ENCODE assay signal across 8 mouse cellular contexts in the genomic region with DNA sequence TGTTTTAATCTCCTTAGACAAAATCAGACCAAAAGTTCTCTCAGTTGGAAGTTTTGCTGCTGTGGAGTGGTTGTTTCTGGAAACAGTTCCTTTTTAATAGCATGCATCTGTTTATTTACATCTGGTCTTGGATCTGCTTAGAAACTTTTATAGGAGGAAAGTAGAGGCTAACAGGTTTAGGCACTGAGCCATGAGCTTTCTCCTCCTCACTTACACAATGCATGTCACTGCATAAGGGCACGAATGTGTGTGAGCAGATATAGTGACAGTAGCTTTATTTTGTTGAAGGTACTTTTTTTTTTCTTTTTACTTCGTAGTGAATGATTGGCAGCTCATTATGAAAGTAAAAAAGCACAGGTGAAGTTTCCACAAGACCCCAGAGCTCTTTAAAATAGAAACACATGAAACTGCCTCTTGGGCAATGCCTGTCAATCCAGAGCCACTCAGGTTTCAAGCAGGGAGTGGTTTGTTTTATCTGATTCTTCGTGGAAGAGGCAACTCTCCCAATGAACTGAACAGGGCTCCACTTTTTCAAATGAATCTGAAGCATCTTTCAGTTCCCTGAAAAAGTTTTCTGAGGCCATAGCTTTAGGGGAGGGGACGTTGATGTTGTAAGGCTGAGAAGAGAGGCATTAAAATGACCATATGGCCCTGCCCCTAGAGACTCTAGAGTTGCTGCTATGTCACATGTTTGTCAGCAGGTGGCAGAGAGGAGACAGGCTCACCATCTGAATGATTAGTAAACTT.
A peak's percentile ranks its signal among the peaks of the same experiment; 100 is the strongest.
DNase-seq lines count a peak whose midpoint lies in the region; ATAC-seq and TF ChIP-seq lines count a peak whose summit lies in the region.

No protein-coding gene starts in this region.

- no peaks in the 10 kb centered on the region for H3K36me3 ChIP-seq in hindbrain, embryonic 11.5 days (ENCODE audit: control insufficient read depth, insufficient read depth, low read length)
- no peaks in the 10 kb centered on the region for H3K36me3 ChIP-seq in liver, embryonic 16.5 days (ENCODE audit: control insufficient read depth, insufficient read depth)
- no peaks in the 10 kb centered on the region for H3K36me3 ChIP-seq in stomach, embryonic 15.5 days

- ATAC-seq in activated CD4-positive, CD25-positive, alpha-beta regulatory T cell, adult 4 months, result peak; percentile 54
- peak; percentile 73 for ATAC-seq in hindbrain, embryonic 11.5 days (ENCODE audit: low FRiP score)
- ATAC-seq in liver, embryonic 16.5 days (ENCODE audit: low read depth), result peak; percentile 63
- ATAC-seq in stomach, embryonic 15.5 days (ENCODE audit: insufficient read depth, low FRiP score, low read depth), result peak; percentile 37; the same call in 1 of the 2 replicates

- DNase-seq in left cerebral cortex, adult 2 months (ENCODE audit: extremely low spot score in 1 of 2, low spot score in 2 of 2), result no peak
- DNase-seq in left cerebral cortex, adult 8-10 months (ENCODE audit: low spot score in 2 of 2), result no peak
- peak; percentile 49 for DNase-seq in hindbrain, embryonic 11.5 days (ENCODE audit: low spot score)
- DNase-seq in urinary bladder, adult 18-20 months (ENCODE audit: low spot score in 2 of 2), result no peak
- DNase-seq in heart, postnatal 25 days (ENCODE audit: low spot score), result no peak

- intact Hi-C loops in left cerebral cortex, adult 2 months (cut with DNase I), result no loop called here
- intact Hi-C loops in heart, postnatal 25 days (cut with DNase I), result no loop called here

- no peaks in the 10 kb centered on the region for H3K4me1 ChIP-seq in hindbrain, embryonic 11.5 days (replicated peaks; ENCODE audit: control insufficient read depth, insufficient read depth, low read length)
- no peaks in the 10 kb centered on the region for H3K4me1 ChIP-seq in liver, embryonic 16.5 days (ENCODE audit: control insufficient read depth, low read depth, low read length)
- no peaks in the 10 kb centered on the region for H3K4me1 ChIP-seq in stomach, embryonic 15.5 days

- 52% methylated on average over 4 of the region's 4 CpGs for WGBS in hindbrain, embryonic 11.5 days
- WGBS in liver, embryonic 16.5 days (ENCODE audit: insufficient replicate concordance), result 26% methylated on average over 4 of the region's 4 CpGs
- WGBS in stomach, embryonic 15.5 days, result 30% methylated on average over 4 of the region's 4 CpGs

- H3K9ac ChIP-seq in hindbrain, embryonic 11.5 days (ENCODE audit: low read depth, low read length), result no peak overlapping the region
- no peak overlapping the region for H3K9ac ChIP-seq in liver, embryonic 16.5 days (ENCODE audit: low read depth, low read length)
- H3K9ac ChIP-seq in stomach, embryonic 15.5 days, result no peak overlapping the region

- no peak overlapping the region for H3K4me3 ChIP-seq in left cerebral cortex, adult 2 months
- no peak overlapping the region for H3K4me3 ChIP-seq in hindbrain, embryonic 11.5 days (ENCODE audit: low read depth, low read length)
- no peak overlapping the region for H3K4me3 ChIP-seq in liver, embryonic 16.5 days (ENCODE audit: low read depth, low read length)
- no peak overlapping the region for H3K4me3 ChIP-seq in stomach, embryonic 15.5 days (replicated peaks)

- H3K27me3 ChIP-seq in hindbrain, embryonic 11.5 days (ENCODE audit: control insufficient read depth, insufficient read depth, low read length), result no peaks in the 10 kb centered on the region
- H3K27me3 ChIP-seq in liver, embryonic 16.5 days (ENCODE audit: control insufficient read depth, insufficient read depth, low read depth, low read length), result no peaks in the 10 kb centered on the region
- H3K27me3 ChIP-seq in stomach, embryonic 15.5 days (replicated peaks), result no peaks in the 10 kb centered on the region

- H3K4me2 ChIP-seq in hindbrain, embryonic 11.5 days (replicated peaks; ENCODE audit: low read depth, low read length), result no peak overlapping the region
- no peak overlapping the region for H3K4me2 ChIP-seq in liver, embryonic 16.5 days (ENCODE audit: low read depth, low read length)
- no peak overlapping the region for H3K4me2 ChIP-seq in stomach, embryonic 15.5 days

- no peaks in the 10 kb centered on the region for H3K9me3 ChIP-seq in hindbrain, embryonic 11.5 days (ENCODE audit: control insufficient read depth, low read length)
- H3K9me3 ChIP-seq in liver, embryonic 16.5 days (replicated peaks; ENCODE audit: control insufficient read depth, low read length), result no peaks in the 10 kb centered on the region
- H3K9me3 ChIP-seq in stomach, embryonic 15.5 days, result no peaks in the 10 kb centered on the region

- TF ChIP-seq CTCF in left cerebral cortex, adult 2 months (IDR thresholded peaks at IDR 0.05), result peak; percentile 64

- H3K27ac ChIP-seq in left cerebral cortex, adult 2 months, result no peak overlapping the region
- H3K27ac ChIP-seq in hindbrain, embryonic 11.5 days (ENCODE audit: low read depth, low read length), result no peak overlapping the region
- peak overlapping the region; percentile 26; the same call in 1 of the 2 replicates for H3K27ac ChIP-seq in liver, embryonic 16.5 days (ENCODE audit: low read length)
- no peak overlapping the region for H3K27ac ChIP-seq in stomach, embryonic 15.5 days
